Mouse (Mus musculus): ENCODE data around the gene Thbs3. TPM values are rescaled to one million over a fixed set of nuclear protein-coding genes. Genes with fewer than 3 reads are reported as not detected.

Gene Thbs3
- total RNA-seq, 2 experiments from 2014 or later: 7.7 to 11.4 TPM

GRCm38 (mm10) chr3:89227307-89228179 is 12.6 kb downstream of the Thbs3 start:
- peak; percentile 92 for DNase-seq

- peak; percentile 89 to 91 for DNase-seq
Observed at GRCm38 (mm10) chr3:89228180-89228549, 13.2 kb downstream of the Thbs3 start.

GRCm38 (mm10) chr3:89228836-89229235 is 13.9 kb downstream of the Thbs3 start, which contains the start of gene Muc1:
Muc1 (plus strand) TSS chr3:89229057.
- DNase-seq: no peak

- no peak for DNase-seq
Observed at GRCm38 (mm10) chr3:89229276-89229675, 14.3 kb downstream of the Thbs3 start.

GRCm38 (mm10) chr3:89230561-89230960 is 15.6 kb downstream of the Thbs3 start:
- no peak for DNase-seq

GRCm38 (mm10) chr3:89231345-89231744 is 16.4 kb downstream of the Thbs3 start:
- no peak for DNase-seq

- no peak for DNase-seq
Observed at GRCm38 (mm10) chr3:89231772-89232275, 16.8 kb downstream of the Thbs3 start.

- no peak for DNase-seq
Observed at GRCm38 (mm10) chr3:89232614-89233013, 17.6 kb downstream of the Thbs3 start.

GRCm38 (mm10) chr3:89233562-89234110 is 18.7 kb downstream of the Thbs3 start:
- DNase-seq: no peak

GRCm38 (mm10) chr3:89236516-89236915 is 21.5 kb downstream of the Thbs3 start:
- no peak for DNase-seq

- DNase-seq: no peak
Observed at GRCm38 (mm10) chr3:89237682-89238081, 22.7 kb downstream of the Thbs3 start.

DNA sequence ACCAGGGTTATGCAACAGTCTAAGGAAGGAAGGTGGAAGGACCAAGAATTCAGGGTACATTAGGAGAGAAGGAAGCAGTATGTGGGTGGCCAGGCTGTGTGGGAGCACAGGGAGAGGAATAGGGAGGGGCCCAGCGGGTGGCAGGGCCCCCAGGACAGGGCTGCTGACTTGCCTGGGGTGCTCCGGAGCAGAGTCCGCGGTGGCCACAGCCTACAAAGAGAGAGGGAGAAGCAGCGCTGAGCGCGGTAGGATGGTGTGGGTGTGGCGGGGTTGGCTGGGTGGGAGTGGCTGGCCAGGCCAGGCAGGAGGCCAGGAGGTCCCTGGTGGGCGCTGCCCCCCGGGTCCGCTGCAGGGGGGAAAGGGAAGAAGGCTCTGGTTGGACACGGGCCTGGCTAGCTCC is 23.5 kb downstream of the Thbs3 start:
- DNase-seq: no peak

DNA sequence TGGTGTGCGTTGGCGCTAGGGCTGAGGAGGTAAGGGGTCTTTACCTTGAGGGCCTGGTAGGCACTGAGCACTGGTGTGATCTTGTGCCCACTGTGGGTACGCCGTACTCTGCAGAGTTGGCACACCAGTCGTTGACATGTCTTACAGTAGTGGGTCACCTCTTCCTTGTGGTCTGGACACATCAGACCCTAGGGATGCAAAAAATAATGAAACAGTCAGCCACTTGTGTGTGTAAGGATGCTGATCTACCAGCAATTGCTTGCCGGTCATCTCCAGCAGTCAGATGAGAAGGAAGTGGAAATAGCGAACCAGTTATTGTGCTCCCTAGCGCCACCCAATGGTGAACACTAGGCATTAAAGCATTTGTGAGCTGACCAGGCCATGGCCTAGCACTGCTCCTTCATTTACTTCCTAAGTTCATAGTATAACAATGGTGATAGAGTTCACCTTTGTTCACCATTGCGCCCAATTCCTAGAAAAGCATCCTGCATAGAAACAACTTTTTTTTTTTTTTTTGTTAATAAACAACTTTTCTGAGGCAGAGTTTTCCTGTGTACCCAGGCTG is 27.4 kb downstream of the Thbs3 start:
- DNase-seq: peak; percentile 48 to 60

DNA sequence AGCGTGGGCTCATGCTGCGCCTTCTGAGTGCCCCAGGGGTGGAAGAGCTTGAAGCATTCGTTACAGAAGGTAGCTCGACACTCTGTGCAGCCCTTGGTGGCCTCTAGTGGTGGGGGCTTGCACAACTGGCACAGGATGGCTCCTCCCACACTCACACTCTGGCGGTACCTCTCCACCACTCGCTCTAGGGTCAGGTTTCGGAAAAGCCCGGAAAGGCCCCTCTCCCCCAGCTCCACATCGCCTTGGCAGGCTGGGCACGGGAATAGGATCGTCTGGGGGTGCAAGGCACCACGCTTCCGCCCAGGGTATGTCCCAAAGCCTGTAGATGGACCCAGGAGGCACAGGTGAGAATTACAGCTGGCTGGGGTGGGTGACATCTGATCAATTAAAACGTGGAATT is 28.6 kb downstream of the Thbs3 start:
- no peak for DNase-seq

DNA sequence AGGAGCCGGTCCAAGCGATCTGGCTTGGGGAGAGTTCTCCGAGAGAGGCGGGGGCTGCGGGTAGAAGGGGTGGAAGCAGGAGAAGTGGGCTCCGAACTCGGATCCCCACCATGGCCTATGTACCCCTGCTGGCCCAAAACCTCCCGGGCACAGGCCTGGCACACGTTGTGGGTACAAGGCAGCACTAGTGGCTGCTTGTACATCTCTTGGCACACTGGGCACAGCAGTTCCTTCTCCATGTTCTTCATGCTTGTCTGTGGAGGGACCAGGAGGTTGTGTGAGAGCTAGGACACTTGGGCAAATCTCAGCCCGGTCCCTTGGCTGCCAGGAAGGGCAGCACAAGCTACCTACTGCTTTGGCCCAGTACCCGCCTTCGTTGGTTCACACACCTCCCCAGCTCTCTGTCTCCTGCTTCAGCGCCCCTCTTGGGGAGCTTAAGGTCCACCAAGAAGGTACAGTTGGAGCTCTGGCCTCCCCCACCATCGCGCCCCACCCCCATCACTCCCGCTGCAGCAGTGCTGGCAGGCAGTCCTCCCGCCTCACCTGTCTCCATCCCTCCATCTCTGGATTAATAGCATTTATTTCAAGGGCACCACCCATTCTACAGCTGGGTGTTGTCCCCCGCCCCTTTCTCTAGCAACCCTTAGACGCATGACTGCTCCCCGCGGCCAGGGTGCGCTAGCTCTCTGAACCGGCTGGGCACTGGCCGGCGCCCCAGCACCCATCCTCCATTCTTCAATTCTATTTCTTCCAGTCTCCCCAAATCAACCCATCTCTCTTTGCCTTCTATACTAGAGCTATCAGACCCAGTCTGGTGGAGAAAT is 29.4 kb downstream of the Thbs3 start:
- peak in 1 of 2 experiments; percentile 28 for DNase-seq

DNA sequence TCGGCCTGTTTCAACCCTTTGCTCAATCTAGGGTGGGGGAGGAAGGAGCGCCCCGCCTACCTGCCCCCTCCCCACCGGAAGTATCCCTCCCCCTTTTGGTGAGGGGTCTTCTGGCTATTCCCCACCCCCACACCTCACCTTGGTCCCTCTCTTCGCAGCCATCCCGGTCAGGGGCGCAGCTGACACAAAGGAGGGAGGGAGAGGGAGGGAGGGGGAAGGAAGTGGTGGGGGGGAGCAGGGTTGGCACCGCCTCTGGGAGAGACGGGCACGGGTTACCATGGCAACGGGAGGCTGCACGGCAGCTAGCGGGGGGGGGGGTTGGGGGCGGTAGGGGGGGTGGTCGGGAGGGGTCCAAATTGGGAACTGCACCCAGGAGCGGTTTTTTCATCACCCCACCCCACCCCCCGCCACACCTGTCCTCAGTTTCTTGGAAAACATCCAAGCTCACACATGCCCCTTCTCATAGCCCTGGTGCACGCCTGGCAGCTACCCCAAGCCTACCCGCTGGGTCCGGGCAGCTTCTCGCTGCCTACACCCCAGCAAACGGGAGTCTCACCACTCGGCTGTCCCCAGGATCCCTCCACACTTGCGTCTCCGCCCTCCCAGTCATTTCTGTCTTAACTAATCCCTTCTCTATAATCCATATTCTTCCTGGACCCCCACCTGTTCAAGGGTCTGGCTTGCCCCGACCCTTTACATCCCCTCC is 30.2 kb downstream of the Thbs3 start:
- no peak for DNase-seq

- no peak for DNase-seq
Observed at GRCm38 (mm10) chr3:89245688-89246171, 30.8 kb downstream of the Thbs3 start, which contains the start of gene Krtcap2. Krtcap2 (plus strand) TSS chr3:89245966.

GRCm38 (mm10) chr3:89246261-89247100 is 31.5 kb downstream of the Thbs3 start, which contains the start of gene Trim46:
Trim46 (minus strand) TSS chr3:89246309.
- peak; percentile 92 for DNase-seq

DNA sequence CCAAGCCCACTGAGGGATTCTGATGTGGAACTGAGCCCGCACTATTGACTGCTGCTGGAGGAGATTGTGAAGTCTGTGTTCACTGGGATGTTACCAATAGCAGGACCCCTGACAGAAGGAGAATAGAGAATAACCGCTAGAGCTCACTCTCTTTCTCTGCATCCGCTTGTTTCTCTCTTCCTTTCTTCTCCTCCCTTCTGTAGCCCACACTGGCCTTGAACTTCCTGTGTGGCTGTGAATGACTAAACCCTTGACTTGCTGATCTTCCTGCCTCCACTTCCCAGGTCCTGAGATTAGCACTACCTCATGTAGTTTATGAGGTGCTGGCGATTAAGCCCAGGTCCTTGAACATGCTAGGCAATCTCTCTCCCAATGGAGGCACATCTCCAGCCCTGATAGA is 32.5 kb downstream of the Thbs3 start:
- DNase-seq: no peak

DNA sequence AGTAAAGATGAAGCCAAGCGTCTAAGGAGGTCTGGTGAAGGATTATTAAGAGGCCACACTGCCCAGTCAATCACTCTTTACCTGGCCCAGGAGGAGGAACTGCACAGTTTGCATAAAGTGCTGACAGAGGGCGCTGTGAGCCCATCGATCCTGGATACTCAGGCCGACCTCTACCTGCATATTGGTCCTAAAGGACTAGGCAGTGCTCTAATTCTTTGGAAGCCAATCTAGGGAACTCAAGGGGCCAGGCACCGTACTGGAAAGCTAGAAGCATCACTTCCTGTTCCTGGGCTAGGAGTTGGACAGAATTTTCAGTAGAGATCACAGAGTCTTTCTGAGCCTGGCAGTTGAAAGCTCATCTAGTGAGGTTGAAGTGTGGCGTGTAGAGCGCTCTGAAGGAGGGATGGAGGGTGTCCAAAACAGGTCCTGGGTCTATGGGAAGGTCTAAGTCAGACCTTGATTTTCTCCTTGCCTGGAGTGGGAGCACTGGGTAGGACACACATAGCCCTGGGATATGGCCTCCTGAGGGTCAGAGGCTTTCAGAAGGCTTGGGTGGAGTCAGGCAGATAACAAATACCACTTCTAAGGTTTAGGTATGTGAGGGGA is 35.6 kb downstream of the Thbs3 start:
- DNase-seq: peak; percentile 69 to 77

Data from adrenal gland, postnatal 36 days (tissue).